Mouse (Mus musculus): Measurements from ENCODE around the gene Gas2l1.

DNA sequence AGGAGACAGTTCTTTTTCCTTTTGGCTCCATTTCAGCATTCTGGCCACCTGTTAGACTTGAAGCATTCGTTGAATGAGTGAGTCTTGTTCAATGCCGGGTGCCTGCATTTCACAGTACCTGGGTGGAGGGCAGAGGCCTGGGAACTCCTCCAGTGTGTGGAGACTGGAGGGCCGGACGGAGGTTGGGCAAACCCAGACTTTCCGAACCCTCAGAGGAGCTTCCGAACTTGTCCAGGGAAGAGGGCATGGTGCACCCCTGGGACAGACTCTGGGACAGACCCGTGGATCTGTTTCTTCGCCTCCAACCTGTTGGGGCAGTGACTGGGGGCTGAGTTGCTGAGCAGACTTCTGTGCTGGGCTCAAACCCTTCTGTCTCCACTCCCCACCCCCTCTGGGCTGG is 8.1 kb downstream of the Gas2l1 start:
- TF ChIP-seq CTCF (IDR thresholded peaks at IDR 0.05; ENCODE audit: insufficient read depth, low read length): no peak
- TF ChIP-seq POLR2A (IDR thresholded peaks at IDR 0.05; ENCODE audit: borderline replicate concordance, extremely low read depth, low read depth, low read length): no peak
